Mouse (Mus musculus) brain, adult 2 months (tissue): ENCODE results near the gene Klhl18.
A peak's percentile ranks its signal among the peaks of the same experiment; 100 is the strongest.

Experiments used
- DNase-seq: peaks from one replicate; pipeline ENCODE4 v3.0.0; 2011; ENCODE audit warnings: low read depth, low spot score

The Klhl18 gene

GRCm38 (mm10) chr9:110476124-110477091, at the start of gene Klhl18, which contains the start of gene Kif9:
Gene Klhl18 (minus strand): TSS chr9:110476694.
Gene Kif9 (plus strand): TSS chr9:110476958.
- DNase-seq: peak; percentile 99

GRCm38 (mm10) chr9:110525737-110526136, 49.2 kb upstream of the Klhl18 start:
- DNase-seq: no peak

GRCm38 (mm10) chr9:110490913-110491312, 14.4 kb upstream of the Klhl18 start:
- no peak for DNase-seq

- no peak for DNase-seq
Observed at GRCm38 (mm10) chr9:110488841-110489240, 12.3 kb upstream of the Klhl18 start.

GRCm38 (mm10) chr9:110478639-110479038, 2.1 kb upstream of the Klhl18 start:
- DNase-seq: no peak

GRCm38 (mm10) chr9:110477951-110478350, 1.5 kb upstream of the Klhl18 start:
- no peak for DNase-seq

- no peak for DNase-seq
Observed at GRCm38 (mm10) chr9:110466179-110466578, 10.3 kb downstream of the Klhl18 start.

- no peak for DNase-seq
Observed at GRCm38 (mm10) chr9:110465336-110465735, 11.2 kb downstream of the Klhl18 start.

GRCm38 (mm10) chr9:110463983-110464591, 12.4 kb downstream of the Klhl18 start:
- no peak for DNase-seq

- no peak for DNase-seq
Observed at GRCm38 (mm10) chr9:110462321-110462720, 14.2 kb downstream of the Klhl18 start.

GRCm38 (mm10) chr9:110460884-110461815, 15.3 kb downstream of the Klhl18 start:
- no peak for DNase-seq

- peak; percentile 20 for DNase-seq
Observed at GRCm38 (mm10) chr9:110459145-110459727, 17.3 kb downstream of the Klhl18 start.

GRCm38 (mm10) chr9:110457926-110458325, 18.6 kb downstream of the Klhl18 start:
- no peak for DNase-seq

GRCm38 (mm10) chr9:110452523-110452922, 24.0 kb downstream of the Klhl18 start:
- DNase-seq: no peak

GRCm38 (mm10) chr9:110448857-110449617, 27.5 kb downstream of the Klhl18 start:
- DNase-seq: peak; percentile 94

GRCm38 (mm10) chr9:110448356-110448755, 28.1 kb downstream of the Klhl18 start:
- no peak for DNase-seq

- no peak for DNase-seq
Observed at GRCm38 (mm10) chr9:110440559-110440958, 35.9 kb downstream of the Klhl18 start.

GRCm38 (mm10) chr9:110440049-110440448, 36.4 kb downstream of the Klhl18 start:
- DNase-seq: no peak

GRCm38 (mm10) chr9:110436041-110436440, 40.5 kb downstream of the Klhl18 start:
- DNase-seq: no peak

- no peak for DNase-seq
Observed at GRCm38 (mm10) chr9:110433045-110433444, 43.4 kb downstream of the Klhl18 start.
